Mouse (Mus musculus): ENCODE measurements at regions not wholly inside any gene's neighbourhood (a gene's known extent, or its start where the extent isn't known, plus 50 kb on each side); places are given as distances from the start of the nearest gene placed in this dataset.
"Not testable (repeated sequence)": the region's sequence is repeated elsewhere in the genome, so short reads cannot be mapped to it uniquely, and the experiment has no call there.

- no peak for DNase-seq (ENCODE audit: low read depth, low spot score)
Observed at GRCm38 (mm10) chr7:52170176-52170921, 154.8 kb upstream of the 1700015G11Rik start.

DNA sequence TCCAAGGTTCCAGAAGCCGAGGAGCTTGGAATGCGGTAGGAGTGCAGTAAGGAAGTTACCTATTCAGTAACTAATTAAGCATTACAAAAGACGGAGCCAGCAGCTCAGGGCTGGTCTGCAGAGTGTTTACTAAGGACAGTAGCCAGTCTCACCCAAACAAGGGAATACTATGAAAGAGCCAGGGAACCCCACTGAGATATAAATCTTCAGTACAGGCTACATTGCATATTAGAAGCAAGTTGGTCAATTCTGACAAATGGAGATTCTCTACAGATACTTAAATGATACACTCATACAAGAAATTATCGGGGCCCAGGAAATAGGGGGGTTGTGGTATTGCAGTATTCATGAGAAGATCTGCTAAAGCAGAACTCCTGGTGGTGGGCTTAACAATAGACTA lies 148.5 kb upstream of the 1700015G11Rik start:
- not testable (repeated sequence) for DNase-seq (ENCODE audit: low read depth, low spot score)

GRCm38 (mm10) chr7:52159410-52159809 lies 143.9 kb upstream of the 1700015G11Rik start:
- DNase-seq (ENCODE audit: low read depth, low spot score) = peak; percentile 22

- peak; percentile 23 for DNase-seq (ENCODE audit: low read depth, low spot score)
Observed at GRCm38 (mm10) chr7:52157753-52158152, 142.2 kb upstream of the 1700015G11Rik start.

DNA sequence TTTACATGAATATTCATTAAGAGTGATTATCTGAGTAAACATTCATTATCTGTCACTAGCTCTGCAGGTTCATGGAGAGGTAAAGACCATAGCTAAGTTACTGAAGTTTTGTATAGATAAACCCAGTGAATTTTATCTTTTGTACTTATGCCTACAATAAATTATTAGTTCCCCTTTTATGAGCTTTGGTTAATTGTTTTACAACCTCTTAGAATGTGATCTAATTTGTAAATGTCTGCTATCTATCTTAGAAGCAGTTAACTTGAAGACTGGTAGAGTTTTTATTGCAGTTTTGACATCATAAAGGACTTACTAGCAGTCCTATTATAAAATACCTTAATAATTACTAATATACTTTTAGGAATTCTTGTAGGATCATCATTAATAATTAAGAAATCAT lies 104.7 kb upstream of the 1700015G11Rik start:
- DNase-seq (ENCODE audit: low read depth, low spot score) = no peak

All from telencephalon, adult 2 months (tissue).